Mouse (Mus musculus) heart, adult 2 months (tissue): ENCODE measurements around the gene Hspb8.

Source experiments
- CTCF ChIP-seq: fragments of 200-600 bp; IDR thresholded peaks from 2 replicates; pipeline ENCODE4 v1.8.1; 2022; ENCODE audit warnings: antibody characterized with exemption, mild to moderate bottlenecking, moderate library complexity
- EP300 ChIP-seq: fragments of 200-500 bp; IDR thresholded peaks from 2 replicates; pipeline ENCODE4 v1.6.1; 2011; ENCODE audit warnings: low read depth, low read length, control low read depth; ENCODE audit not compliant: insufficient read depth
- POLR2A ChIP-seq: fragments of 200-500 bp; IDR thresholded peaks from 2 replicates; pipeline ENCODE4 v1.6.1; 2011; ENCODE audit warnings: mild to moderate bottlenecking, low read depth, low read length, control low read depth; ENCODE audit not compliant: insufficient read depth

- TF ChIP-seq POLR2A (no peak), CTCF (no peak), EP300 (no peak)
Observed at GRCm38 (mm10) chr5:116407321-116407720, 15.3 kb downstream of the Hspb8 start.
